Mouse (Mus musculus) left cerebral cortex, postnatal 10 days (tissue): Measurements from ENCODE around the gene Gm47969. TPM values are rescaled to one million over a fixed set of nuclear protein-coding genes. Genes with fewer than 3 reads are reported as not detected.
A peak's percentile ranks its signal among the peaks of the same experiment; 100 is the strongest.
"Not testable (repeated sequence)": the region's sequence is repeated elsewhere in the genome, so short reads cannot be mapped to it uniquely, and the experiment has no call there.

Experiments used
- DNase-seq, 2 experiments: peaks; one replicate each; pipeline ENCODE4 v3.0.0; 2021 to 2022; ENCODE audit warnings: low spot score in 2 of 2, mixed read lengths in 1 of 2; ENCODE audit errors: extremely low spot score in 1 of 2
- intact Hi-C: fragments of 180-260 bp; cut with DNase I; formaldehyde crosslinking; loops from one replicate; pipeline ENCODE4 v1.15.1; 2025
- total RNA-seq, 2 experiments: library from RNA; stranded (reverse); gene quantifications; 2 replicates each; pipeline ENCODE4 v1.2.3; 2021

The Gm47969 gene
- total RNA-seq = not detected

GRCm38 (mm10) chr1:83044882-83045427 lies at the start of gene Gm47969:
Gene Gm47969 (plus strand): TSS chr1:83044932.
- no peak for DNase-seq
- intact Hi-C loops = no loop called here

GRCm38 (mm10) chr1:83000306-83000705 lies 44.4 kb upstream of the Gm47969 start, which contains the start of gene Gm47959:
Gene Gm47959 (plus strand): TSS chr1:83000548.
- DNase-seq, intact Hi-C loops: not testable (repeated sequence)

DNA sequence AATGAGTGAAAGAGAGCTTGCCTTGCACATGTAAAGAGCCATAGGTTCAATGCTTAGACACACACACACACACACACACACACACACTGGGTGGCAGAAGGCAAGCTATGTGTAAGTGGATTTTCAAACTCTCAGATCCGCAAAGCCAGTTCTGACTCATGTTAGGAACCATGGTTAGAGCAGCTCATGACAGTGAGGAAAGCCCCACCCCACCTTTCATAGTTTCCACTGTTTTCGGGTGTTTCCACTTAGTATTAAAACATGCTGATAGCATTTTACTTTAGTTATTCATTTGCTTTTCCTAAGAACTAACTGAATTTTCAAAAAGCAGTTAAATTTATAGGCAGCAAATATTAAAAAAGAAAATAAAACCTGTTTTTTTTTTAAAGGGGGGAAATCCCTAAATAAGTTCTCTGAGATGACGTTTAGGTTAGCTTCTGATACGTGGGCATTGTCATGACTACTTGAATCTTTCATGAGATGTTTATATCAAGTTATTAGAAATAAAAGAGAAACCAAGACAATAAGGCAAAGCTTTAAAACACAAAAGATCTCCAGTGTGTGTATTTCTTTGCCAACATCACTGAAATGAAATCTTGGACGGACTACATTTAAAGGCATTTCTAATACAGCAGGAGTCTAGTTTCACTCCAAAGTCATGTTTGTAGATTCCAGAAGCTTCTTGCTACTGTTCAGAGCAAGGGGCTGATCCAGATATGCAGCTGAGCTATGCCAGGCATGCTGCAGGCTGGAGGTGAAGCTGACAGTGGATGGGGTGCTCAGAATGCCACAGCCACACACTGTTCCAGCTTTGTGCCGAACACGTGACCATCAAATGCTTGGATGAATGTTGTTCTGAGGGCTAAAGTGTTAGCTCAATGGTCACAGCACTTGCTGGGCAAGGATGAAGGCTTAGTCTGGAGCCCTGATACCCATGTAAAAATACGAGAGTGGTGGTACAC lies 38.2 kb upstream of the Gm47969 start:
- intact Hi-C loops = no loop called here
- no peak for DNase-seq

- no peak for DNase-seq
- intact Hi-C loops = no loop called here
Observed at GRCm38 (mm10) chr1:83007471-83007870, 37.3 kb upstream of the Gm47969 start.

- intact Hi-C loops = no loop called here
Observed at GRCm38 (mm10) chr1:83014477-83014876, 30.3 kb upstream of the Gm47969 start.

GRCm38 (mm10) chr1:83015329-83015879 lies 29.3 kb upstream of the Gm47969 start:
- intact Hi-C loops = no loop called here
- no peak for DNase-seq

More at GRCm38 (mm10) chr1:83014477-83014876, 30.3 kb upstream of the Gm47969 start:
- no peak for DNase-seq

- intact Hi-C loops = no loop called here
- DNase-seq = no peak
Observed at GRCm38 (mm10) chr1:83016556-83016955, 28.2 kb upstream of the Gm47969 start.

DNA sequence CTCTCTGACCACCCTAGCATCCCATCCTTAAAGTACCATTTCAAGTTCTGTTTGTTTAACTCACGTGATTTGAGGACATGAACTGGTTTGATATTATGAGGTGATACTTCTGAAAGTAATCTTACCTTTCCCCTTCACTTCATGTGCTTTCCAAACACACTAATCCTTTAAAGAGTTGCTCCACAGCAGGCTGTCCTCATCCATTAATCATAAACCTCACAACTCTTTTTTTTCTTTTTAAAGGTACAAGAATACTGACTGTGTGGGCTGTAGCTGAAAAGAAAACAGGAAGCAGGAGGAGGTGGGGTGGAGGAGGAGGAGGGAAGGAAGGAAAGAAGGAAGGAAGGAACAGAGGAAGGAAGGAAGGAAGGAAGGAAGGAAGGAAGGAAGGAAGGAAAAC lies 12.8 kb upstream of the Gm47969 start:
- no peak for DNase-seq
- intact Hi-C loops = no loop called here

GRCm38 (mm10) chr1:83032508-83032907 lies 12.2 kb upstream of the Gm47969 start:
- DNase-seq = no peak
- intact Hi-C loops = no loop called here

GRCm38 (mm10) chr1:83034509-83034908 lies 10.2 kb upstream of the Gm47969 start:
- DNase-seq = no peak
- intact Hi-C loops = no loop called here

DNA sequence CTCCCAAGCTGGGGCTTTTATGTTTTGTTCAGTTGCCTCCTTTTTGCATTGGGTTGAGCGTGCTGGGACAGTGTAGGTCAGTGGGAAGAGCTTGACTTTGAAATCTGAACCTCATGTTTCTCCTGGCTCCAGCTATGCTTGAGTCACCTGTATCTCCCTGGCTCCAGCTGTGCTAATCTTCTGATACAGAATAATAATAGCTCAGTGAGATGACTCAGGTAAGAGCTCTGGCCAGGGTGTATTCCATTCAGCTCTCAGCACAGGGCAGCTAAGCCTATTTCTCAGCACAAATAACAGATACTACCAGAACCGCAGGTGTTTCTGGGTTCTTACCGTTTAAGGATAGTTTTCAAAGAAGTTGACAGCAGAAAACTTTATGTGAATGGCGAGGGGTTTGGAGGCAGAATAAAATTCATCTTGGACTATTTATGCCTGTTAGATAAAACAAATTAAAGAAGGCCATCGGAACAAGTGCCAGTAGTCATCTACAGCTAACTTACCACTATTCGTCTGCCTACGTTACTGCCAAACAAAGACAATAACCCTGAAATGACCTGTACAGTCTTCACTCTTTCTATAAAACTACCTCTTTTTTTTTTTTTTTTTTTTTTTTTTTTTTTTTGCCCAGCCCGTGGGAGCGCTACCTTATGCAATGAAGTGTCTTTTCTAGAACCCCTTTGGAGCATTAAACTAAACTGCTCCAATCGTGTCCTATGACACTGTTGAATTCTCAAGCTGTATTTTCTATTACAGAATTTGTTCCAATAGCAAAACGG lies 7.7 kb upstream of the Gm47969 start:
- DNase-seq = no peak
- intact Hi-C loops = no loop called here

GRCm38 (mm10) chr1:83038109-83038672 lies 6.5 kb upstream of the Gm47969 start, which contains the start of gene Slc19a3:
Gene Slc19a3 (minus strand): TSS chr1:83038448.
- intact Hi-C loops = no loop called here

GRCm38 (mm10) chr1:83039080-83039479 lies 5.7 kb upstream of the Gm47969 start:
- DNase-seq = no peak
- intact Hi-C loops = no loop called here

More at GRCm38 (mm10) chr1:83038109-83038672, 6.5 kb upstream of the Gm47969 start, which contains the start of gene Slc19a3:
- DNase-seq = peak; percentile 9 to 46

DNA sequence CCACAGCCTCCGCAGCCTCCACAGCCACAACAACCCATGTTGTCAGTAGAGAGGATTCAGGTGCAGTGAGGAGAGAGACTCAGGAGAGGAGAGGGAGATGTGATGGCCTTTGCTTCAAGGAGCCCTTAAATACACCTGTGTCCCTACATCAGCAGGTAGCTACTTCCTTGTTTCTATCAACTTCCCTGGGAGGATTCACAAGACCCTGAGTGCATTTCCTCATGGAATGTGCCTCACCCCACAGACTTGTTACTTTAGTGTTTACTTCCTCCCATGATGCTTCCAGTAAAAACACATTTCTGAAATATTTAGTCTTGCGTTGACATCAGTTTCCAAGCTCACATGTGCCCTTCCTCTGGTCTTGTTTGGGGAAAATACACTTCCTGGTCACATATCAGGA lies 2.4 kb upstream of the Gm47969 start, which contains the start of gene Krtap28-10:
Gene Krtap28-10, minus strand, starts transcription at position 101 of the 400 bp plus-strand sequence.
- intact Hi-C loops = no loop called here
- DNase-seq = no peak

- intact Hi-C loops = no loop called here
- DNase-seq = no peak
Observed at GRCm38 (mm10) chr1:83058481-83058880, 13.7 kb downstream of the Gm47969 start.

DNA sequence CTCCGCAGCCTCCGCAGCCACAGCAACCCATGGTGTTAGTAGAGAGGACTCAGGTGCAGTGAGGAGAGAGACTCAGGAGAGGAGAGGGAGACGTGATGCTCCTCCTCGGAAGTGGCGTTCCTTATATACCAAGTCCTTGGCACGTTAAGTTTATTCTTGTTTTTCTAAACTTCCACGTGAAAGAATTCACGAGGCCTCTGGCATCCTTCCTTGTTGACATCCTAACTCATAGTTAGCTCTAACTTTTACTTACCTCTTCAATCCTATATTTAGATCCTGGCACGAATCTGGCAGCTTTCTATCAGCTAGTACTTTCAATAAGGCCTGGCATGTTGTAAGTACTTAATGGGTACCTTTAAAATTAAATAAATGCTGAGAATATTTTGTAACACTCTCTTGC lies 14.5 kb downstream of the Gm47969 start, which contains the start of gene A030005K14Rik:
Gene A030005K14Rik, minus strand, starts transcription at position 101 of the 400 bp plus-strand sequence.
- intact Hi-C loops = no loop called here
- no peak for DNase-seq

DNA sequence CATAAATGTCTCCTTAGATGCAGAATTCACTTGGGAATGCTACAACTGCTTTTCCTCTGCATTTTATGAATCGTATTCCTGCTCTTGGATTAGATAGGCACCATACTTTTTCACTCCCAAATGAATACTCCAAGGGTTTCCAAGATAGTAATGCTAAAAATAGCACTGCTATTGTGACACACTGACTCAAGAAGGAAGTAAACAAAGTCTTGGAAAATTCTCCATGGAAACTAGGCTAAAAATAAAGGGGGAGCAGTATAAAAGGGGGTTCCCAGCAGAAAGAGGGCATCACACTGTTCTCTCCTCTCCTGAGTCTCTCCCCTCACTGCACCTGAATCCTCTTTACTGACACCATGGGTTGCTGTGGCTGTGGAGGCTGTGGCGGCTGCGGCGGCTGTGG lies 15.9 kb downstream of the Gm47969 start, which contains the start of gene Krtap28-13:
Gene Krtap28-13, plus strand, starts transcription at position 288 of the 400 bp plus-strand sequence.
- DNase-seq = no peak
- intact Hi-C loops = loop anchor here (10.0 kb wide), 1 partner anchor 654 kb away; no protein-coding TSS in a partner anchor

DNA sequence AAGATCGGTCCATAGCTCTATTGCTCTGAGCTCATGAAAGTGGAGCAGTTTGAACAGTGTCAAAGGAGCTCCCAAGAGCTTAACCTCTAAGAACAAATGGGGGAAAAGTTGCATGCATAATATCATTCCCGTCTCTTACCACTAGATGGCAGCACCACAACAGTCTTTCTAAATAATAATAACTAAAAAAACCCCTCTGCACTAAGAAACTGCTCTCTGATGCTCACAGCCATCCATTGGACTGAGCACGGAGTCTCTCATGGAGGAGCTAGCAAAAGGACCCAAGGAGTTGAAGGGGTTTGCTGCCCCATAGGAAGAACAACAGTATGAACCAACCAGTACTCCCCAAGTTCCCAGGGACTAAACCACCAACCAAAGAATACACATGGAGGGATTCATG lies 20.1 kb downstream of the Gm47969 start:
- intact Hi-C loops = loop anchor here (10.0 kb wide), 1 partner anchor 650 kb away; no protein-coding TSS in a partner anchor
- DNase-seq = no peak
